Mouse (Mus musculus): ENCODE results near the gene Fam207a. TPM values are rescaled to one million over a fixed set of nuclear protein-coding genes. Genes with fewer than 3 reads are reported as not detected.

The Fam207a gene
- total and polyA plus RNA-seq, 3 experiments = 70.6 to 74.0 TPM; not detected in 1

DNA sequence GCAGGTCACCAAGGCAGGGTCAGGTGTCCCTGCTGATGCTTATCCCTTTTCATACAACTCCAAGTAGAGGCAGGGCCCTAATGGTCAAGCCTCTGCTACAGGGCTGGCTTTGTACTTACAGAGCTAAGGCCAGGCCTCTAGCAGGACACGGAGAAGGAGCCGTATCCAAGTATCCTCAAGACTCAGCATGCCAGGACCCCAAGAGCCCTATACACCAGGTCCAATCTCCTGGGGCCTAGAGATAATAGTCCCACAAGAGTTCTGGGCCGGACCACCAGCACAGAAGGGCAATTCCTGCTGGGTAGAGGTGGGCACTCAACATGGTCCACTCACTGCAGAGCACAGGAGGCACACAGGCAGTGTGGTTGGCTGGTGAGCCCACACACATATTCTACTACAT, 6.8 kb downstream of the Fam207a start:
- DNase-seq (ENCODE audit: low read depth, low spot score) = no peak
- TF ChIP-seq ETS1 (IDR thresholded peaks at IDR 0.05; ENCODE audit: low read depth, low read length) = no peak
- no peak for TF ChIP-seq ELF1 (IDR thresholded peaks at IDR 0.05; ENCODE audit: low read depth, low read length)
- TF ChIP-seq MAZ (IDR thresholded peaks at IDR 0.05; ENCODE audit: low read depth, low read length) = no peak
- no peak for TF ChIP-seq GABPA (IDR thresholded peaks at IDR 0.05; ENCODE audit: low read depth, low read length)
- TF ChIP-seq RCOR1 (IDR thresholded peaks at IDR 0.05; ENCODE audit: low read depth, low read length) = no peak
- TF ChIP-seq TBP (IDR thresholded peaks at IDR 0.05; ENCODE audit: low read depth, low read length) = no peak
- no peak for TF ChIP-seq SIN3A (IDR thresholded peaks at IDR 0.05; ENCODE audit: low read length)
- TF ChIP-seq RAD21 (IDR thresholded peaks at IDR 0.05; ENCODE audit: low read depth, low read length) = no peak
- no peak for TF ChIP-seq GATA1 (IDR thresholded peaks at IDR 0.05; ENCODE audit: low read depth, low read length)
- TF ChIP-seq HCFC1 (IDR thresholded peaks at IDR 0.05; ENCODE audit: low read depth, low read length) = no peak
- TF ChIP-seq MEF2A (IDR thresholded peaks at IDR 0.05; ENCODE audit: extremely low read depth, insufficient replicate concordance, low read depth, low read length, poor library complexity, severe bottlenecking) = no peak
- no peak for TF ChIP-seq ZMIZ1 (IDR thresholded peaks at IDR 0.05; ENCODE audit: low read depth, low read length)
- TF ChIP-seq UBTF (IDR thresholded peaks at IDR 0.05; ENCODE audit: borderline replicate concordance, insufficient read depth, low read depth, low read length) = no peak
- TF ChIP-seq POLR2A (IDR thresholded peaks at IDR 0.05; ENCODE audit: control insufficient read depth in 1 of 2, insufficient read depth in 1 of 2, low read depth in 1 of 2, low read length in 2 of 2, poor library complexity in 1 of 2) = no peak
- Histone ChIP-seq H3K4me3 (ENCODE audit: control insufficient read depth in 1 of 2, insufficient read depth in 1 of 2, low read depth in 2 of 2, low read length in 2 of 2) (no peak overlapping the region), H3K27ac (ENCODE audit: control insufficient read depth, low read depth, low read length) (no peak overlapping the region), H3K27me3 (ENCODE audit: control insufficient read depth in 1 of 2, insufficient read depth in 2 of 2, low read length in 2 of 2) (no peaks in the 10 kb centered on the region), H3K79me2 (ENCODE audit: control insufficient read depth, insufficient read depth, low read length, poor library complexity) (peaks cover 3% of the 10 kb centered on the region; the same call in 1 of the 2 replicates), H3K36me3 (ENCODE audit: control insufficient read depth in 1 of 2, insufficient read depth in 2 of 2, low read length in 2 of 2) (peaks cover 3% of the 10 kb centered on the region in 2 experiments), H3K9ac (ENCODE audit: control insufficient read depth, low read depth, low read length, poor library complexity, severe bottlenecking) (no peak overlapping the region), H3K4me1 (ENCODE audit: control insufficient read depth in 1 of 2, insufficient read depth in 2 of 2, low read length in 2 of 2) (peaks cover 0 to 6% of the 10 kb centered on the region in 2 experiments; a peak in 1 of 4 replicates), H3K9me3 (replicated peaks; ENCODE audit: insufficient read depth, low read length) (no peaks in the 10 kb centered on the region)

DNA sequence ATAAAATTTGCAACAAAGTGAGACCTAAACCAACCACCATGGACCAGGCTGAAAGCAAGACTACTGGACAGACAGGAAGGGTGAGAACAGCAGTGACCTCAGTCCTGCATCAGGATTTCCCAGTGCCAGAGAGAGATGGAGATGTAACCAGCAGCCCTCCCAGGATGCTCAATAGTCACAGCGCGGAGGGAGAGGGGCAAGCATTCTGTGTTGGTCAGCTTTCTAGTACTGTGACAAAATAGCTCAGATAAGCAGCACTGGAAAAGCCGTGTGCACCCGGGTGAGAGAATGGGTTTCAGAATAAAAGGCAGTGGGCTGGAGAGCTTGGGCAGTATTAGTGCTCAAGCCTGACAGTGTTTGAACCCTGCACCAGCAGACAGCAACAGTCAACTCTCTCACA, 7.8 kb downstream of the Fam207a start:
- Histone ChIP-seq H3K9ac (ENCODE audit: control insufficient read depth, low read depth, low read length, poor library complexity, severe bottlenecking) (no peak overlapping the region), H3K27me3 (ENCODE audit: control insufficient read depth in 1 of 2, insufficient read depth in 2 of 2, low read length in 2 of 2) (no peaks in the 10 kb centered on the region), H3K36me3 (ENCODE audit: control insufficient read depth in 1 of 2, insufficient read depth in 2 of 2, low read length in 2 of 2) (peaks cover 3% of the 10 kb centered on the region in 2 experiments), H3K9me3 (replicated peaks; ENCODE audit: insufficient read depth, low read length) (no peaks in the 10 kb centered on the region), H3K4me3 (ENCODE audit: control insufficient read depth in 1 of 2, insufficient read depth in 1 of 2, low read depth in 2 of 2, low read length in 2 of 2) (no peak overlapping the region), H3K79me2 (ENCODE audit: control insufficient read depth, insufficient read depth, low read length, poor library complexity) (peaks cover 3% of the 10 kb centered on the region; the same call in 1 of the 2 replicates), H3K4me1 (ENCODE audit: control insufficient read depth in 1 of 2, insufficient read depth in 2 of 2, low read length in 2 of 2) (peaks cover 0 to 6% of the 10 kb centered on the region in 2 experiments; a peak in 1 of 4 replicates), H3K27ac (ENCODE audit: control insufficient read depth, low read depth, low read length) (no peak overlapping the region)
- TF ChIP-seq MYB (IDR thresholded peaks at IDR 0.05; ENCODE audit: low read depth, low read length) (no peak), ZC3H11A (IDR thresholded peaks at IDR 0.05; ENCODE audit: low read depth, low read length) (no peak), HCFC1 (IDR thresholded peaks at IDR 0.05; ENCODE audit: low read depth, low read length) (no peak), BHLHE40 (IDR thresholded peaks at IDR 0.05; ENCODE audit: borderline replicate concordance, low read depth, low read length) (no peak), CTCF (IDR thresholded peaks at IDR 0.05 in 2 of 3, conservative IDR thresholded peaks at IDR 0.05 in 1 of 3; ENCODE audit: control insufficient read depth in 1 of 3, insufficient read depth in 1 of 3, low read depth in 2 of 3, low read length in 3 of 3, poor library complexity in 1 of 3, severe bottlenecking in 1 of 3) (no peak), CHD2 (IDR thresholded peaks at IDR 0.05; ENCODE audit: low read length) (no peak), ZKSCAN1 (IDR thresholded peaks at IDR 0.05; ENCODE audit: low read depth, low read length) (no peak), ETS1 (IDR thresholded peaks at IDR 0.05; ENCODE audit: low read depth, low read length) (no peak), RCOR1 (IDR thresholded peaks at IDR 0.05; ENCODE audit: low read depth, low read length) (no peak), GATA1 (IDR thresholded peaks at IDR 0.05; ENCODE audit: low read depth, low read length) (no peak)
- DNase-seq (ENCODE audit: low read depth, low spot score) = no peak

Data from MEL (cell line).